Mouse (Mus musculus) forebrain, embryonic 16.5 days (tissue): ENCODE measurements around the gene F9. TPM values are rescaled to one million over a fixed set of nuclear protein-coding genes. Genes with fewer than 3 reads are reported as not detected.

Source experiments
- ATAC-seq: fragments of 200-750 bp; cut with Nextera tagmentation; 2 replicates; pipeline ENCODE4 v1.8.0; 2017; ENCODE audit warnings: mild to moderate bottlenecking, moderate library complexity
- H3K27ac ChIP-seq: fragments of 300-500 bp; sonication (generic); 2 replicates; pipeline ENCODE4 v1.5.1; 2014; ENCODE audit warnings: low read length, control low read depth
- H3K27me3 ChIP-seq: fragments of 300-500 bp; sonication (generic); replicated peaks from 2 replicates; pipeline ENCODE4 v1.6.1; 2014; ENCODE audit warnings: low read length; ENCODE audit not compliant: control insufficient read depth, insufficient read depth
- H3K36me3 ChIP-seq: fragments of 300-500 bp; sonication (generic); 2 replicates; pipeline ENCODE4 v1.6.1; 2014; ENCODE audit not compliant: control insufficient read depth, insufficient read depth
- H3K4me1 ChIP-seq: fragments of 300-500 bp; sonication (generic); replicated peaks from 2 replicates; pipeline ENCODE4 v1.6.1; 2014; ENCODE audit warnings: low read length; ENCODE audit not compliant: control insufficient read depth, insufficient read depth
- H3K4me2 ChIP-seq: fragments of 300-500 bp; sonication (generic); 2 replicates; pipeline ENCODE4 v1.6.1; 2014; ENCODE audit warnings: mild to moderate bottlenecking, low read length, control low read depth
- H3K4me3 ChIP-seq: fragments of 300-500 bp; sonication (generic); replicated peaks from 2 replicates; pipeline ENCODE4 v1.5.1; 2014; ENCODE audit warnings: mild to moderate bottlenecking, low read length, control low read depth
- H3K9ac ChIP-seq: fragments of 300-500 bp; sonication (generic); replicated peaks from 2 replicates; pipeline ENCODE4 v1.6.1; 2014; ENCODE audit warnings: low read depth, low read length, control low read depth
- H3K9me3 ChIP-seq: fragments of 300-500 bp; sonication (generic); 2 replicates; pipeline ENCODE4 v1.6.1; 2016; ENCODE audit warnings: low read length; ENCODE audit not compliant: control insufficient read depth
- WGBS: fragments of 180-500 bp; shearing (Covaris S2); extraction: QIAGEN DNeasy Blood & Tissue Kit; methylation state at CpG from one replicate; pipeline ENCODE4 v1.1.7; 2014; 5-methylcytosine and 5-hydroxymethylcytosine counted together
- polyA plus RNA-seq: library from polyadenylated mRNA; unstranded; fragments of >200 nt; fragmentation: Nextera tagmentation; extraction: Ambion mirVana; gene quantifications from 2 replicates; pipeline ENCODE4 v1.2.1, GENCODE M21; 2015

F9 gene
- polyA plus RNA-seq, 1 experiment from 2014 or later: not detected

GRCm38 (mm10) chrX:60054745-60055144 is 55.5 kb downstream of the F9 start:
- no peak overlapping the region for H3K27ac ChIP-seq
- no peaks in the 10 kb centered on the region for H3K36me3 ChIP-seq
- ATAC-seq: no peak
- 91% methylated on average over 1 of the region's 1 CpGs for WGBS
- H3K9ac ChIP-seq: no peak overlapping the region
- no peak overlapping the region for H3K4me2 ChIP-seq
- no peaks in the 10 kb centered on the region for H3K27me3 ChIP-seq
- H3K4me3 ChIP-seq: no peak overlapping the region
- H3K4me1 ChIP-seq: no peaks in the 10 kb centered on the region
- H3K9me3 ChIP-seq: no peaks in the 10 kb centered on the region

GRCm38 (mm10) chrX:60055185-60055584 is 55.9 kb downstream of the F9 start:
- no peak for ATAC-seq
- Histone ChIP-seq H3K9ac (no peak overlapping the region), H3K36me3 (no peaks in the 10 kb centered on the region), H3K4me2 (no peak overlapping the region), H3K27me3 (no peaks in the 10 kb centered on the region), H3K27ac (no peak overlapping the region), H3K4me3 (no peak overlapping the region), H3K9me3 (no peaks in the 10 kb centered on the region), H3K4me1 (no peaks in the 10 kb centered on the region)
- WGBS: 92% methylated on average over 9 of the region's 9 CpGs

GRCm38 (mm10) chrX:60075359-60075758 is 76.1 kb downstream of the F9 start:
- Histone ChIP-seq H3K4me3 (no peak overlapping the region), H3K27me3 (no peaks in the 10 kb centered on the region), H3K27ac (no peak overlapping the region), H3K4me1 (no peaks in the 10 kb centered on the region), H3K9ac (no peak overlapping the region), H3K36me3 (no peaks in the 10 kb centered on the region), H3K4me2 (no peak overlapping the region), H3K9me3 (no peaks in the 10 kb centered on the region)
- 0 out of 2 replicates have a peak, but pooled peaks have one; percentile 55 for ATAC-seq
- 14% methylated on average over 1 of the region's 1 CpGs for WGBS

Other genes with a start within 250 kb of the F9 start
- gene Mcf2, start 179.6 kb downstream of the F9 start, polyA plus RNA-seq: 1.5 and 2.3 TPM in 2 replicates